Mouse (Mus musculus) heart, adult 10 weeks (tissue): Measurements from ENCODE around the gene Prl3a1. TPM values are rescaled to one million over a fixed set of nuclear protein-coding genes. Genes with fewer than 3 reads are reported as not detected.

Source experiments
- polyA plus RNA-seq: library from polyadenylated mRNA; stranded (reverse); fragments of 350-450 nt; fragmentation: Illumina TruSeq; extraction: RNeasy Lipid Tissue Mini Kit (QIAGEN cat#74804); gene quantifications from one replicate; pipeline ENCODE4 v1.2.3, GENCODE M21; 2014; ENCODE audit warnings: low read depth, low replicate concordance

Prl3a1 gene
- polyA plus RNA-seq = not detected

DNA sequence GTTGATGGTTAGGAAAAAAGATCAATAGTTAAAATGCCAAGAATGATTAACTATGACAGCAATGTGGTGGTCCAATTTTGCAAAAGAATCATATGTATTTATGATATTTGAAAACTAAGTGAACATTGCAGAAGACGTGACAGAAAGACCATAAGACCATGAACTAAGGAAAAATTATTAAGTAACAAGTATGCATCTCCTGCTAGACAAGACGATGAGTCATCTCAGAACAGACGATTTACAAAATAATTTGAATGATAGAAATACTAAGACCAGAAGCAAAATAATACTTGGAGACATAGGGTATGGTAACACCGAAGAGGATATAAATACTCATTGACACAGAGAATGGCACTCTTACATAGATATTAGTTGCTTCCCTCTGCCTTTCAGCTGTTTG is at the start of gene Prl3a1:
TSS of gene Prl3a1 (plus strand) at position 301 of the 400 bp plus-strand sequence.

DNA sequence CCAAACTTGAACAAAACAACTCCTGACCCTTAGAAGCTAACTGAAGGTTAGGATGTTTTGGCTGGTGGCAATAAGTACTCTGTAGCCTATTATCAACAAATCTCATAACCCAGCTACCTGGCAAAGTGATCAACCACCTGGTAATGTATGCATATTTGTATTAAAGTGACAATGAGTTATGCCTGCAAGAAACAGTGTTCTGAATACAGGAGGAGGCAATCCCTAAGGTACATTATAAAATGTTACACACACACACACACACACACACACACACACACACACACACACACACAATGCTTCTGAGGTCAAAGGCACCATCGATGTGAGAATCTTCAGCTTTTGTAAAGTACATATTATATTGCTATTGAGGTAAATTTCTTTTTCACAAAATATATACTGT is 17.7 kb upstream of the Prl3a1 start, which contains the start of gene Prl3b1:
TSS of gene Prl3b1 (plus strand) at position 301 of the 400 bp plus-strand sequence.

DNA sequence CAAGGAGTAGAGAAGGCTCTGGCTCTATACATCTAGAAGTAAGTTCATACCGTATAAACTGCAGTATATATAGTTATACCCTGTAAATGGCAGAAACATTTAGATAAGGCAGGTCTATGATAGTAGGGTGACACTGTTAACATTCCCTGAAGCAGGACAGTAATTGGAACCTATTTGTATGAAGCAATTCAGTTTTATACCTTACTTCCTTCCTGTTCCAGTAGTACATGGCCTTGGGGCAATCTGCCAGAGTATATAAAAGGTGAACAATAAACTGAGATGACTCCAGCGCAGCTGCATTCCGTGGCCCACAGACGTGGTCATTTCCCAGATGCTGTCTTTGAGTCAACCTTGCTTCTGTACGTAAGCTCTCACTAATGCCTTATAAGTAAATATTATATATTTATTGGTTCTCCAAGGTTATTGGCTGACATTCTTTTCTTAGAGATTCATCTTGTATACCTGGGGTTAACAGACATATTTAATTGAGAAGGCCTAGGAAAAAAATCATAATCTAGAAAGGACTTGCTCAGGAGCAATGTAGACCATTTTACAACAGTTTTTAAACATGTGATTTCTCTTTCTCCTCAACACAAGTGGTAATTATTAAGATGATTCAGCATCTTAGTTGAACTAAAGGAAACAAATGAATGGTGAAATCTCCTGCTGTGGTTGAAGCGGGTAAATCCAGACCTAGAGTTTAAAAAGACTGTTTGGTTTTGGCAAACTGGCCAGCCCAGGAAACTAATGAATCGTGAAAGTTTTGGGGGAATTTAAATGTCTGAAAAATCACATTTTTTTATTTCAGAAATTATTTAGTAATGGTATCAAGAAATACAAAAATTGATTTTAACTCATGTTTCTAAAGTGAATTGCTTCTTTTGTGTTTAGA is 53.3 kb downstream of the Prl3a1 start, which contains the start of gene Prl6a1:
TSS of gene Prl6a1 (plus strand) at position 294 of the 892 bp plus-strand sequence.

Other genes starting within 250 kb of the Prl3a1 start
- not detected for gene Prl, start 201.9 kb upstream of the Prl3a1 start, polyA plus RNA-seq
- gene Prl3d1, start 165.2 kb upstream of the Prl3a1 start, polyA plus RNA-seq = not detected
- not detected for gene Prl3d2, start 137.7 kb upstream of the Prl3a1 start, polyA plus RNA-seq
- gene Prl3d3, start 102.6 kb upstream of the Prl3a1 start, polyA plus RNA-seq = not detected
- not detected for gene Prl3c1, start 62.8 kb upstream of the Prl3a1 start, polyA plus RNA-seq
- not detected for gene Prl3b1, start 17.6 kb upstream of the Prl3a1 start, polyA plus RNA-seq
- gene Prl6a1, start 53.2 kb downstream of the Prl3a1 start, polyA plus RNA-seq = not detected
- gene Prl8a2, start 86.2 kb downstream of the Prl3a1 start, polyA plus RNA-seq = not detected
- not detected for gene Prl2b1, start 131.4 kb downstream of the Prl3a1 start, polyA plus RNA-seq
- gene Prl8a6, start 179.3 kb downstream of the Prl3a1 start, polyA plus RNA-seq = not detected